Mouse (Mus musculus) megakaryocyte, embryonic 14.5 days (primary cell): Measurements from ENCODE around the gene Trmt112. TPM values are rescaled to one million over a fixed set of nuclear protein-coding genes. Genes with fewer than 3 reads are reported as not detected.
A peak's percentile ranks its signal among the peaks of the same experiment; 100 is the strongest.
"Not testable (repeated sequence)": the region's sequence is repeated elsewhere in the genome, so short reads cannot be mapped to it uniquely, and the experiment has no call there.

Experiments
- H3K27me3 ChIP-seq: replicated peaks from 2 replicates; pipeline ENCODE3; 2012; ENCODE audit warnings: inconsistent platforms
- H3K36me3 ChIP-seq: replicated peaks from 2 replicates; pipeline ENCODE3; 2012; ENCODE audit warnings: low read length, inconsistent platforms, mixed read lengths
- H3K4me1 ChIP-seq: 2 replicates; pipeline ENCODE4 v1.6.1; 2012; ENCODE audit warnings: inconsistent platforms
- H3K4me3 ChIP-seq: replicated peaks from 2 replicates; pipeline ENCODE3; 2012; ENCODE audit warnings: moderate library complexity, mild to moderate bottlenecking, inconsistent platforms
- H3K9me3 ChIP-seq: 2 replicates; pipeline ENCODE4 v1.6.1; 2012; ENCODE audit warnings: inconsistent platforms
- FLI1 ChIP-seq: IDR thresholded peaks from 2 replicates; pipeline ENCODE4 v1.6.1; 2012; ENCODE audit warnings: low read length, inconsistent platforms, mixed read lengths
- GATA1 ChIP-seq: IDR thresholded peaks from 3 replicates; pipeline ENCODE4 v1.6.1; 2012; ENCODE audit warnings: mixed read lengths, low read length, inconsistent platforms, borderline replicate concordance
- polyA plus RNA-seq: library from polyadenylated mRNA; stranded (reverse); fragments of >175 nt; gene quantifications from 2 replicates; pipeline ENCODE4 v1.2.3, GENCODE M21; 2012; ENCODE audit warnings: low replicate concordance; ENCODE audit not compliant: insufficient read depth

Gene Trmt112
- polyA plus RNA-seq, 1 experiment = 147 TPM

DNA sequence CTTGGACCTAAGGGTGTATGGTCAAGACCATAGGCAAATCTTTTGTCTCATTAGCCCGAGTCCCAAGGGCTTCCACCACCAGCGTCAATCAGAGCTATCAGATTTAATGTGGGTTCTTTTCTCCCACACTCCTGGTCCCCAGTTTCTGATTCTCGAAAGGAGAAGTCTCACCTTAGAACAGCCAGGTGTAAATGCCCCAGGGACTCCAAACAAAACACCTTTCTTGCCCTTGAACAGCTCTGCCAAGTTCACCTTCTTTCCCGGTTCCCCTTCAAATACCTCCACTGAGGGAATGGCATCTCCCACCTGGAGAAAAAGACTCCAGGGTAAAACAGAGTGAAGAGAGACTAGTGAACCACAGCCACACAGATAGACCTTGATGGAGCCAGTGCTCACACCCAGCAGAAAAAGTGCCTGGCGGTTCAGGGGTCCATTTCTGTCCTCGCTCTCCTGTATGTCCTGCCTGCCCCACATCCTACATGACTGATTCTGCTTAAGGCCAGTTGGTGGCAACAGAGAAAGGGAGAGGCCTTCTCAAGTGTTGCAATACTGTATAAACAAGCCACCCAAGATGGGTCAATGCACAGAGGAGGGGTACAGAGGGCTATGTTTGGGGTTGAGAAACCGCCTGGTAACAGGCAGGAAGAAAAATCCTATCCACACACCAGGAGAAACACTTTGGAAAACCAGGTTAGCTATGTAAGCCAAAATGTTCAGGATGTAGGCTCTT lies 1.5 kb upstream of the Trmt112 start:
- peak overlapping the region; percentile 99 for H3K4me3 ChIP-seq

DNA sequence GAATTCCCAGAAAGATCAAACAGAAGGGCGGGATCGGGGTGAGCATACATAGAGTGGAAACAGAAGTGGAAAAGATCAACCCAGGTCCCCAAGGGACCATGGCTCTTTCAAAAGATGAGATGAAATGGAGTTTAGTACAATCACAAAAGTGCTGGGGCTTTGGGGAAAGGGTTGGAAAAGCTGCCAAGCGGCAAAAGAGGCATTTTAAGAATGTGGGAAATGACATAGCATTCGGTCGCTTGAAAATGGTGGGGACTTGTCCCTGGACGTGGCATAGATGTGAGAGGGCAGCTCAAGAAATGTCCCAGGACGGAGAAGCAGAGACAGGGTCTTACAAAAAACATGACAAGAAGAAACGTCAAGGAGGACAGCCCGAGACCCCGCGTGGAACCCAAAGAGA lies 477 bp upstream of the Trmt112 start:
- no peaks in the 10 kb centered on the region for H3K9me3 ChIP-seq
- peaks cover 75% of the 10 kb centered on the region for H3K36me3 ChIP-seq
- TF ChIP-seq GATA1 (no peak), FLI1 (no peak)
- H3K4me3 ChIP-seq = peak overlapping the region; percentile 99
- no peaks in the 10 kb centered on the region for H3K27me3 ChIP-seq
- H3K4me1 ChIP-seq = peaks cover 76% of the 10 kb centered on the region

More for the DNA sequence above, 1.5 kb upstream of the Trmt112 start:
- Histone ChIP-seq H3K27me3 (no peaks in the 10 kb centered on the region), H3K36me3 (peaks cover 71% of the 10 kb centered on the region), H3K9me3 (no peaks in the 10 kb centered on the region), H3K4me1 (peaks cover 68% of the 10 kb centered on the region)
- no peak for TF ChIP-seq GATA1

DNA sequence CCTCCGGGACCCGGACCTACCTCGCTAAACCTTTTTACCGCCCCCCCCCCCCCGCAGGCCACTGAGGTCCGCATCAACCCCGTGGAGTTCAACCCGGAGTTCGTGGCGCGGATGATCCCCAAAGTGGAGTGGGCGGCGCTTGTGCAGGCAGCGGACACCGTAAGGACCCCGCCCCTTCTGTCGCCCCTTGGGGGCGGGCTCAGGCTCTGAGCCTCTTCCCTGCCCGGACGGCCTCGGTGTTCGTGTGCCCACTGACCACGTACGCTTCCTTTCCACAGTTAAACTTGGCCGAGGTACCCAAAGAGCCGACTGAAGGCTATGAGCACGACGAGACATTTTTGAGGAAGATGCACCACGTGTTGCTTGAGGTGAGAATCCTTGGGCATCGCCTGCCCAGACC lies 808 bp downstream of the Trmt112 start:
- Histone ChIP-seq H3K36me3 (peaks cover 71% of the 10 kb centered on the region), H3K4me3 (peak overlapping the region; percentile 99), H3K4me1 (peaks cover 79% of the 10 kb centered on the region)
- H3K9me3 ChIP-seq, H3K27me3 ChIP-seq: not testable (repeated sequence)

DNA sequence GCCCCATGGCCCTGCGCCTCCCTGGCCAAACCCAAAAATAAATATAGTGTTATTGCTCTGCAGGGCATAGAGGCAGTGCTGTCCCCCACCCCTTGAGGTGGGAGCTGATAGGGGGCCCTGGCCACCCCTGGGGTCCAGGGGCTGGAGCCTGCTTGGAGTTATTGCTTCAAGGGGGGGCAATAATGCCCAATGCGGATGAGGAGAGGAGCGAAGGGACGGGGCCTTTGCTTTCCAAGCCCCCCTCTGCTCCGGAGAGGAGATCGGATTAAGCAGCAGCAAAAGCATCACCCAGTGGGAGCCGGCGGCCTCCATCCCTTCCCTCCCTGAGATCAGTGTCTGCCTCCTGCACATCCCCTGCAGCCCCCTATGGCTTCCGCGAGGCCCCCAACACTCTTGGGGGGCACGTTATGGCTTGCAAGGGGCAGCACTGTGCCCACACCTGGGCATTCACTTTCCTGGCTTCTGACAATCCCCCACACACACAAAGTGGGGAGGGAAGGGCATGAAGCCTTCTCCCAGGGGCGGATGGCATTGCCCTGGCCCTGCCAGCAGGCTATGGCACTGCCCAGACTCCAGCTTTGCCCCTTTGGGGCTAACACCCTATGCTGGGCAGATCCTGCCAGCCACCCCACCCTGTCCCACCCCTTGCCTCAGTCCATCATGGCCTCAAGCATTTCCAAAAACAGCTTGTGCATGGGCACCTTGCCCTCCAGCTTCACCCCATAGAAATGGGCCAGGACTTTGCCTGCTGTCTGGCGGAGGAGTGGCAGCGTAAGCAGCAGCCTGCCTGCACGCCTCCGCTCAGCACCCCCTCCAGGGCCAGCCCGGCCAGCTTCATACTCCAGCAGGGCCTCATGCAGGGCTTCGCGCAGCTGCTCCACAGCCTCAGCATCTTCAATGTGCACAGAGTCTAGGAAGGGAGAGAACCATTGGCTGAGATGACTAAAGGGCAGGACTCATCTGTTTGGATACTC lies 1.9 kb downstream of the Trmt112 start:
- no peak for TF ChIP-seq FLI1
- TF ChIP-seq GATA1 = no peak
- Histone ChIP-seq H3K4me1 (peaks cover 81% of the 10 kb centered on the region), H3K4me3 (peak overlapping the region; percentile 81), H3K36me3 (peaks cover 71% of the 10 kb centered on the region), H3K9me3 (no peaks in the 10 kb centered on the region), H3K27me3 (no peaks in the 10 kb centered on the region)

DNA sequence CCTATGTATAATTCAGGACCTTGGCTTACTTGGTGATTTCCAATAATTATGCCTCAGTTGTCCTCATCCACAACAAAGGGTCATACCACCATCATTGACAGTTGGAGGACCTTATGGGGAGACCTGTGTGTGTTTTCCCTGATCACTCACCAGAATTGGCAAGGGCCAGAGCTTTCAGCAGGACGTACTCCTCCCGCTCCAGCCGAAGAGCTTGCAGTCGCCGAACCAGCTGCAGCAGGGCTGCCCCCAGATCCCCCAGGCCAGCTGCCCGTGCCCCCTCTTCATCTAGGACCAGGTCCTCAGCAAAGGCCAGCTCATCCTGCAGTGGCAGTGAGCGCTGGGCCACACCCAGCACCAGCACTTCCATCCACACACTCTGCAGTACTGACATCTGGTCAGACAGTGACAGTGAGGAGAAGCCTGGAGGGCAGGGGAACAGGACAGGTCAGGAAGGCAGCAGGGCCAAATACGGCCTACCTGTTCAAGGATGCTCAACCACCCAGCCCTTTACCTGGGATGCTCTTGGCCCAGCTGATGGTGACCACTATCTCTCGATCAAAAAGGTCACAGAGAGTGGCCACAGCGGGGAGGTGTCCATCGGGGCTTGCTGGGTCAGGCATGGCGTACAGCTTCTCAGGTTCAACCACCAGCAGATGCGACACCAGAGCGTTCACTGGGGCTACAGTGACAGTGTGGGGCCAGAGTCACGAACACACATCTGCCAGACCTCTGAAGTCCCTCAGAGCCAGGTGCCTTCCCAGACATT lies 2.9 kb downstream of the Trmt112 start:
- H3K27me3 ChIP-seq = no peaks in the 10 kb centered on the region
- peak overlapping the region; percentile 12 for H3K4me3 ChIP-seq
- no peak for TF ChIP-seq FLI1
- no peak for TF ChIP-seq GATA1
- H3K4me1 ChIP-seq = peaks cover 79% of the 10 kb centered on the region
- peaks cover 70% of the 10 kb centered on the region for H3K36me3 ChIP-seq
- no peaks in the 10 kb centered on the region for H3K9me3 ChIP-seq

DNA sequence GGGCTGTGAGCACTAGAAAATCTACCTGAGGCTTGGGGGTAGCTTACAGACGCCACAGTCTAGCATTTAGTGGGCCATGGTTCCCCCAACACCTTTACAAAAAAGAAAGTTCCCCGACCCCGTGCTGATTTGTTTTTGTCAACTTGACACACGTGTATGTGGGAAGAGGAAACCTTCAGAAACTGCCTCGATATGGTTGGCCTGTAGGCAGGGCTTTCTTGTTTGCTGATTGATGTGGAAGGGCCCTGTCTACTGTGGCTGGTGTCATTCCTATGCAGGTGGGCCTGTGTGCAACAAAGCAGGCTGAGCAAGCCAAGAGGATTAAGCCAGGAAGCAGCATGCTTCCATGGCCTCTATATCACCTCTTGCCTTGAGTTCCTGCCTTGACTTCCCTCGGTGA lies 3.5 kb downstream of the Trmt112 start:
- no peaks in the 10 kb centered on the region for H3K27me3 ChIP-seq
- H3K4me3 ChIP-seq = no peak overlapping the region
- no peak for TF ChIP-seq FLI1
- peaks cover 74% of the 10 kb centered on the region for H3K4me1 ChIP-seq
- no peaks in the 10 kb centered on the region for H3K9me3 ChIP-seq
- peaks cover 67% of the 10 kb centered on the region for H3K36me3 ChIP-seq

DNA sequence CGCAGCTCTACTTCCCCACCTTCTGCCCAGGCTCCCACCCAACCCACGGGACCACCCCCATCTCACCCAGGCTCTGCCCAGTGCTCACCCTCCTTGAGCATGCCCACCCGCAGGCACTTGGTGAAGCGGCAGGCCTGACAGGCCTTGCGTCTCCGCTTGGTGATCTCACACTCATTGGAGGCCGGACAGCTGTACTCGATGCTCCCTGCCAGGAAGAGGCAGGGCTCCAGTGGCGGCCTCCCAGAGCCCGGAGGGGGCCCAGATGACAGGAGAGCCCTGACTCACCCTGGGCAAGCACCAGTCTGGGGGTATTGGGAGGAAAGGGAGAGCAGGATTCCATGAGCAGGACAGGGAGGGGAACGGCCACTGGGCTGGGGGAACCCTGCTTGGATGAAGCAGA lies 4.5 kb downstream of the Trmt112 start:
- peaks cover 73% of the 10 kb centered on the region for H3K36me3 ChIP-seq

DNA sequence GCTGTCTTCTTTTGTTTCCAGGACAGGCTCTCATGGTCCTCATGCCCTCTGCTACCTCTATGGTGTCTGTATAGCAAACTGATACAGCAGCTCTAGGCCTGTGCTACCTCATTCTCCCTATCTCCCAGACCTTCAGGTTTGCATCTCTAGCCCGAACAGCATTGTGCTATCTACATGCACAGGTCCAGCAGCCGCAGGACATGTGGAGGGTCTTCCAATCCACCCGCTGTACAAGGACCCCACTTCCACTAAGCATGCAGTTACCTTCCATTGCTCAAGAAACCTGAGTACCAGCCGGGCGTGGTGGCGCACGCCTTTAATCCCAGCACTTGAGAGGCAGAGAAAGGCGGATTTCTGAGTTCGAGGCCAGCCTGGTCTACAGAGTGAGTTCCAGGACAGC lies 5.0 kb downstream of the Trmt112 start:
- TF ChIP-seq FLI1 = no peak
- no peak for TF ChIP-seq GATA1
- Histone ChIP-seq H3K27me3 (no peaks in the 10 kb centered on the region), H3K4me3 (no peak overlapping the region), H3K9me3 (no peaks in the 10 kb centered on the region), H3K36me3 (peaks cover 79% of the 10 kb centered on the region), H3K4me1 (peaks cover 84% of the 10 kb centered on the region)

More for the DNA sequence above, 4.5 kb downstream of the Trmt112 start:
- H3K9me3 ChIP-seq = no peaks in the 10 kb centered on the region
- no peaks in the 10 kb centered on the region for H3K27me3 ChIP-seq
- peaks cover 78% of the 10 kb centered on the region for H3K4me1 ChIP-seq
- no peak for TF ChIP-seq GATA1
- no peak for TF ChIP-seq FLI1
- H3K4me3 ChIP-seq = no peak overlapping the region

DNA sequence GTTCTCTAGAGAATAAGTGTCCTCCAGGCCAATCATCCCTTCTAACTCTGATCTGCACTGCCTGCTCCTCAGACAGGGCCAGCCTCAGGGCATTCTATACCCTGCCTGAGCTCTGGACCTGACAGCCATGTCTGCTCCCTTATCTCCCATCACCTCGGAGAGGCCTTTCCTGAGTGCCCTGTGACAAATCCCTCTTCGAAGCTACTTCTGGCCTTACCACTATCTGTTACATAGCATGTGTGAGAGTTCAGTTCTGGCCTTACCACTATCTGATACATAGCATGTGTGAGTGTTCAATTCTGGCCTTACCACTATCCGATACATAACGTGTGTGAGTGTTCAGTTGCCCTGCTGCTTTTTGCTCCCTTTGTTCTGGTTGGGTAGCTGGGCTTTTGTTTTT lies 5.8 kb downstream of the Trmt112 start:
- TF ChIP-seq FLI1 (no peak), GATA1 (no peak)
- H3K4me3 ChIP-seq = peak overlapping the region; percentile 51
- H3K27me3 ChIP-seq = no peaks in the 10 kb centered on the region
- H3K36me3 ChIP-seq = peaks cover 86% of the 10 kb centered on the region
- peaks cover 91% of the 10 kb centered on the region for H3K4me1 ChIP-seq
- H3K9me3 ChIP-seq = no peaks in the 10 kb centered on the region

DNA sequence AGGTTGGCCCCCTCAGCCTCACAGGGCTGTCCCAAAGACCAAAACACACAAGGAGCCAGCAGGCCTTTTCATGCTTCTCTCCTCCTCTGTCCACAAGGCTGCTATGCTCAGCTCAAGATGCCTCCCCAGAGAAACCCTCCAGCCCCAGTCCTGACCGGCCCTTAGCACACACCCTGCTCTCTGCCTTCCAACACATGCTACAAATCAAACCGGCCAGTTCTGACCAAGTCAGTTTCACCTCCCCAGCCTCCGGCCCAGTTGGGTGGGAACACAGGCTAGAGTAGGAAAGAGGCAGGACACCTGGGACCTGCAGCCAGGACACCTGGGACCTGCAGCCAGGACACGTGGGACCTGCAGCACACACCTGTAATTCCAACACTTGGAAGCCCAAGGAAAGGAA lies 7.0 kb downstream of the Trmt112 start:
- H3K27me3 ChIP-seq = no peaks in the 10 kb centered on the region
- no peak for TF ChIP-seq FLI1
- no peak for TF ChIP-seq GATA1
- H3K9me3 ChIP-seq = no peaks in the 10 kb centered on the region
- H3K4me1 ChIP-seq = peaks cover 88% of the 10 kb centered on the region
- no peak overlapping the region for H3K4me3 ChIP-seq
- H3K36me3 ChIP-seq = peaks cover 81% of the 10 kb centered on the region
